ENCODE assay signal across 24 mouse cellular contexts in genomic region chr11:67143065-67143464, GRCm38 (mm10). TPM values are rescaled to one million over a fixed set of nuclear protein-coding genes. Genes with fewer than 3 reads are reported as not detected.
"Had no signal": no experiment of that assay in that cellular context is flagged by ENCODE, and none has a peak within 500 bp of the region (broad histone marks: within the 10 kb centered on the region; RNA-seq: fewer than 3 reads in every experiment).

No protein-coding gene starts in this region.

- H3K4me1 ChIP-seq: liver, embryonic 15.5 days; lung, embryonic 15.5 days; megakaryocyte, embryonic 14.5 days; midbrain, embryonic 13.5 days; midbrain, embryonic 15.5 days; neural tube, embryonic 12.5 days had no signal

- H3K4me2 ChIP-seq: liver, embryonic 15.5 days; lung, embryonic 15.5 days; midbrain, embryonic 11.5 days; midbrain, embryonic 13.5 days; midbrain, embryonic 15.5 days; neural tube, embryonic 12.5 days had no signal

- H3K27me3 ChIP-seq: liver, embryonic 15.5 days; lung, embryonic 15.5 days; megakaryocyte, embryonic 14.5 days; midbrain, embryonic 13.5 days; midbrain, embryonic 15.5 days; neural tube, embryonic 12.5 days had no signal

- H3K27ac ChIP-seq: liver, embryonic 15.5 days; lung, embryonic 15.5 days; macrophage; midbrain, embryonic 13.5 days; midbrain, embryonic 15.5 days; neural tube, embryonic 12.5 days had no signal

- H3K9ac ChIP-seq: liver, embryonic 15.5 days; liver, postnatal 0 days; lung, embryonic 15.5 days; midbrain, embryonic 13.5 days; midbrain, embryonic 15.5 days; neural tube, embryonic 12.5 days had no signal

- DNase-seq: liver, postnatal 0 days; lung, adult 2 months; lung, postnatal 14 days; lung, postnatal 36 days; right cerebral cortex, postnatal 14 days; spleen, adult 18-20 months; thymus, adult 18-20 months; thymus, postnatal 14 days; thymus, postnatal 36 days had no signal

- H3K9me3 ChIP-seq: liver, embryonic 15.5 days; lung, embryonic 15.5 days; megakaryocyte, embryonic 14.5 days; midbrain, embryonic 13.5 days; midbrain, embryonic 15.5 days; neural tube, embryonic 12.5 days had no signal

- H3K36me3 ChIP-seq: liver, embryonic 15.5 days; lung, embryonic 15.5 days; midbrain, embryonic 13.5 days; midbrain, embryonic 15.5 days; neural tube, embryonic 12.5 days had no signal

- H3K4me3 ChIP-seq: liver, embryonic 15.5 days; lung, embryonic 15.5 days; megakaryocyte, embryonic 14.5 days; midbrain, embryonic 13.5 days; midbrain, embryonic 15.5 days; neural tube, embryonic 12.5 days had no signal

RNA-seq across cellular contexts. Expression of gene Myh2, which starts 27.8 kb away (rescaled TPM):
- total RNA-seq: megakaryocyte progenitor cell, adult 5-6 weeks; monocyte, adult 5-6 weeks; neutrophil, adult 5-6 weeks had no signal
- polyA plus RNA-seq: liver, postnatal 0 days; lung, embryonic 15.5 days; lung, postnatal 0 days; macrophage; midbrain, embryonic 11.5 days; midbrain, embryonic 13.5 days; small intestine, adult 2 months; stomach, embryonic 14.5 days; thymus, postnatal 0 days had no signal

RNA-seq across cellular contexts. Expression of gene Myh1, which starts 56.8 kb away (rescaled TPM):
- total RNA-seq: megakaryocyte progenitor cell, adult 5-6 weeks; monocyte, adult 5-6 weeks; neutrophil, adult 5-6 weeks had no signal
- polyA plus RNA-seq: lung, postnatal 0 days; macrophage; midbrain, embryonic 11.5 days; midbrain, embryonic 13.5 days; neural tube, embryonic 12.5 days; small intestine, adult 2 months had no signal
